Mouse (Mus musculus) lung, adult 2 months (tissue): ENCODE results near the gene Ntmt1.

Experiments
- CTCF ChIP-seq: fragments of 200-500 bp; IDR thresholded peaks from 2 replicates; pipeline ENCODE4 v1.5.1; 2011; ENCODE audit warnings: mild to moderate bottlenecking, low read length, control low read depth; ENCODE audit not compliant: insufficient read depth
- POLR2A ChIP-seq: fragments of 200-500 bp; IDR thresholded peaks from 2 replicates; pipeline ENCODE4 v1.6.1; 2011; ENCODE audit warnings: low read depth, mild to moderate bottlenecking, control low read depth, low read length, borderline replicate concordance; ENCODE audit errors: extremely low read depth

- TF ChIP-seq CTCF: no peak
- TF ChIP-seq POLR2A: no peak
Observed at GRCm38 (mm10) chr2:30834373-30835022, 26.9 kb downstream of the Ntmt1 start, which contains the start of gene Prrx2.
